ENCODE assay signal across 8 mouse cellular contexts in genomic region chr17:31072872-31073271, GRCm38 (mm10). TPM values are rescaled to one million over a fixed set of nuclear protein-coding genes. Genes with fewer than 3 reads are reported as not detected.
DNase-seq lines count a peak whose midpoint lies in the region; ATAC-seq lines count a peak whose summit lies in the region.

No protein-coding gene starts in this region.

- H3K9ac ChIP-seq in kidney, embryonic 15.5 days, result no peak overlapping the region
- H3K9ac ChIP-seq in embryonic facial prominence, embryonic 14.5 days (ENCODE audit: low read depth, low read length), result peak overlapping the region; percentile 28; the same call in 1 of the 2 replicates
- H3K9ac ChIP-seq in hindbrain, embryonic 15.5 days, result 0 out of 2 replicates have a peak overlapping the region, but pooled peaks have one; percentile 25
- H3K9ac ChIP-seq in midbrain, embryonic 15.5 days, result 0 out of 2 replicates have a peak overlapping the region, but pooled peaks have one; percentile 9

- WGBS in kidney, embryonic 15.5 days, result 69% methylated on average over 4 of the region's 4 CpGs
- 45% methylated on average over 4 of the region's 4 CpGs for WGBS in embryonic facial prominence, embryonic 14.5 days
- 50% methylated on average over 4 of the region's 4 CpGs for WGBS in hindbrain, embryonic 15.5 days
- 57% methylated on average over 4 of the region's 4 CpGs for WGBS in midbrain, embryonic 15.5 days

- H3K27me3 ChIP-seq in kidney, embryonic 15.5 days, result no peaks in the 10 kb centered on the region
- no peaks in the 10 kb centered on the region for H3K27me3 ChIP-seq in embryonic facial prominence, embryonic 14.5 days (replicated peaks; ENCODE audit: control insufficient read depth, insufficient read depth, low read length)
- no peaks in the 10 kb centered on the region for H3K27me3 ChIP-seq in hindbrain, embryonic 15.5 days
- no peaks in the 10 kb centered on the region for H3K27me3 ChIP-seq in midbrain, embryonic 15.5 days (replicated peaks)

- peak; percentile 22 for ATAC-seq in kidney, embryonic 15.5 days (replicated peaks; ENCODE audit: low FRiP score)
- no peak for ATAC-seq in embryonic facial prominence, embryonic 14.5 days (ENCODE audit: low read depth)
- ATAC-seq in hindbrain, embryonic 15.5 days (ENCODE audit: low FRiP score, low read depth), result no peak; the same call in 1 of the 2 replicates
- ATAC-seq in midbrain, embryonic 15.5 days (replicated peaks), result peak; percentile 53; the same call in 1 of the 2 replicates

- peak overlapping the region; percentile 52 for H3K4me2 ChIP-seq in kidney, embryonic 15.5 days
- H3K4me2 ChIP-seq in embryonic facial prominence, embryonic 14.5 days (ENCODE audit: low read depth, low read length), result peak overlapping the region; percentile 58
- peak overlapping the region; percentile 57 for H3K4me2 ChIP-seq in hindbrain, embryonic 15.5 days
- peak overlapping the region; percentile 55 for H3K4me2 ChIP-seq in midbrain, embryonic 15.5 days

- DNase-seq in kidney, postnatal 25 days, result no peak
- no peak for DNase-seq in embryonic facial prominence, embryonic 14.5 days (ENCODE audit: low spot score)
- no peak for DNase-seq in right cerebral cortex, postnatal 10 days (ENCODE audit: low spot score in 2 of 2)
- no peak for DNase-seq in left cerebral cortex, adult 11 months (ENCODE audit: low spot score)
- no peak for DNase-seq in spleen, postnatal 36 days (ENCODE audit: low spot score in 2 of 2)

- H3K4me3 ChIP-seq in kidney, embryonic 15.5 days (replicated peaks), result peak overlapping the region; percentile 29
- peak overlapping the region; percentile 24; the same call in 1 of the 2 replicates for H3K4me3 ChIP-seq in embryonic facial prominence, embryonic 14.5 days (ENCODE audit: low read depth, low read length)
- peak overlapping the region; percentile 29 for H3K4me3 ChIP-seq in hindbrain, embryonic 15.5 days
- peak overlapping the region; percentile 29 for H3K4me3 ChIP-seq in midbrain, embryonic 15.5 days

- H3K9me3 ChIP-seq in kidney, embryonic 15.5 days (replicated peaks), result no peaks in the 10 kb centered on the region
- H3K9me3 ChIP-seq in embryonic facial prominence, embryonic 14.5 days (ENCODE audit: control insufficient read depth, low read length), result no peaks in the 10 kb centered on the region
- H3K9me3 ChIP-seq in hindbrain, embryonic 15.5 days, result no peaks in the 10 kb centered on the region
- H3K9me3 ChIP-seq in midbrain, embryonic 15.5 days, result no peaks in the 10 kb centered on the region

- no peaks in the 10 kb centered on the region for H3K36me3 ChIP-seq in kidney, embryonic 15.5 days
- no peaks in the 10 kb centered on the region for H3K36me3 ChIP-seq in embryonic facial prominence, embryonic 14.5 days (ENCODE audit: control insufficient read depth, insufficient read depth, low read length)
- H3K36me3 ChIP-seq in hindbrain, embryonic 15.5 days, result no peaks in the 10 kb centered on the region
- H3K36me3 ChIP-seq in midbrain, embryonic 15.5 days (replicated peaks), result no peaks in the 10 kb centered on the region

- H3K4me1 ChIP-seq in kidney, embryonic 15.5 days, result peaks cover 70% of the 10 kb centered on the region
- H3K4me1 ChIP-seq in embryonic facial prominence, embryonic 14.5 days (ENCODE audit: control insufficient read depth, insufficient read depth, low read length), result peaks cover 53% of the 10 kb centered on the region
- peaks cover 61% of the 10 kb centered on the region for H3K4me1 ChIP-seq in hindbrain, embryonic 15.5 days (replicated peaks)
- peaks cover 64% of the 10 kb centered on the region for H3K4me1 ChIP-seq in midbrain, embryonic 15.5 days

- peak overlapping the region; percentile 54 for H3K27ac ChIP-seq in kidney, embryonic 15.5 days
- peak overlapping the region; percentile 69 for H3K27ac ChIP-seq in embryonic facial prominence, embryonic 14.5 days (replicated peaks; ENCODE audit: low read depth, low read length)
- H3K27ac ChIP-seq in hindbrain, embryonic 15.5 days (replicated peaks), result peak overlapping the region; percentile 82
- H3K27ac ChIP-seq in midbrain, embryonic 15.5 days, result peak overlapping the region; percentile 85

RNA-seq across cellular contexts. Expression of gene Abcg1, which starts 15.4 kb away (rescaled TPM):
- polyA plus RNA-seq in kidney, embryonic 15.5 days (2015; fragmentation: Nextera tagmentation; extraction: Ambion mirVana), result 7.1 and 7.5 TPM in 2 replicates
- 10.5 and 11.9 TPM in 2 replicates for polyA plus RNA-seq in embryonic facial prominence, embryonic 14.5 days (2014; fragmentation: Nextera tagmentation; extraction: Ambion mirVana)
- 19.9 TPM in 2 replicates for polyA plus RNA-seq in hindbrain, embryonic 15.5 days (2015; fragmentation: Nextera tagmentation; extraction: Ambion mirVana)
- 22.6 and 23.8 TPM in 2 replicates for polyA plus RNA-seq in midbrain, embryonic 15.5 days (2015; fragmentation: Nextera tagmentation; extraction: Ambion mirVana)

RNA-seq across cellular contexts. Expression of gene Tff3, which starts 56.6 kb away (rescaled TPM):
- polyA plus RNA-seq in kidney, embryonic 15.5 days (2015; fragmentation: Nextera tagmentation; extraction: Ambion mirVana), result 1.4 and 49.7 TPM in 2 replicates
- polyA plus RNA-seq in embryonic facial prominence, embryonic 14.5 days (2014; fragmentation: Nextera tagmentation; extraction: Ambion mirVana), result not detected in 2 replicates
- 2.4 and 3.2 TPM in 2 replicates for polyA plus RNA-seq in hindbrain, embryonic 15.5 days (2015; fragmentation: Nextera tagmentation; extraction: Ambion mirVana)
- 0.40 and 1.4 TPM in 2 replicates for polyA plus RNA-seq in midbrain, embryonic 15.5 days (2015; fragmentation: Nextera tagmentation; extraction: Ambion mirVana)

Comparison
In these comparisons a context has a peak if more than half of its experiments do, and no peak if none do; other contexts are left out.
1. ATAC-seq: peak in kidney, embryonic 15.5 days (single experiment) and midbrain, embryonic 15.5 days (single experiment); none in embryonic facial prominence, embryonic 14.5 days (single experiment) and hindbrain, embryonic 15.5 days (single experiment).
2. Peak in every context shown above with its lines, with median percentiles within 50 percentile points of each other: H3K27ac ChIP-seq, H3K4me2 ChIP-seq and H3K4me3 ChIP-seq.